Mouse (Mus musculus) ES-E14 (cell line): ENCODE data around the gene Morc4.

ENCODE experiments used
- CHD2 ChIP-seq: IDR thresholded peaks from 2 replicates; pipeline ENCODE4 v1.6.1; 2014; ENCODE audit warnings: mild to moderate bottlenecking, low read depth, low read length, inconsistent platforms
- MAFK ChIP-seq: IDR thresholded peaks from 2 replicates; pipeline ENCODE4 v1.6.1; 2014; ENCODE audit warnings: mild to moderate bottlenecking, low read depth, low read length, inconsistent platforms; ENCODE audit not compliant: insufficient read depth
- ZC3H11A ChIP-seq: IDR thresholded peaks from 2 replicates; pipeline ENCODE4 v1.6.1; 2012; ENCODE audit warnings: low read depth, mild to moderate bottlenecking, inconsistent platforms, low read length, borderline replicate concordance
- ZNF384 ChIP-seq: IDR thresholded peaks from 2 replicates; pipeline ENCODE4 v1.6.1; 2012; ENCODE audit warnings: low read depth, low read length, inconsistent platforms

GRCm38 (mm10) chrX:139797875-139798274 lies 73.6 kb downstream of the Morc4 start:
- no peak for TF ChIP-seq ZNF384
- TF ChIP-seq MAFK, result no peak
- no peak for TF ChIP-seq ZC3H11A
- no peak for TF ChIP-seq CHD2
